Mouse (Mus musculus) testis, adult 2 months (tissue): ENCODE measurements at regions not wholly inside any gene's neighbourhood (a gene's known extent, or its start where the extent isn't known, plus 50 kb on each side); places are given as distances from the start of the nearest gene placed in this dataset.

ENCODE experiments used
- CTCF ChIP-seq: fragments of 200-500 bp; IDR thresholded peaks from 2 replicates; pipeline ENCODE4 v1.5.1; 2012; ENCODE audit warnings: low read depth, mild to moderate bottlenecking, inconsistent platforms, low read length, moderate library complexity; ENCODE audit not compliant: control insufficient read depth, insufficient read depth, insufficient replicate concordance
- POLR2A ChIP-seq: fragments of 200-500 bp; IDR thresholded peaks from 2 replicates; pipeline ENCODE4 v1.6.1; 2012; ENCODE audit warnings: low read depth, mild to moderate bottlenecking, inconsistent platforms, low read length, moderate library complexity; ENCODE audit not compliant: control insufficient read depth

DNA sequence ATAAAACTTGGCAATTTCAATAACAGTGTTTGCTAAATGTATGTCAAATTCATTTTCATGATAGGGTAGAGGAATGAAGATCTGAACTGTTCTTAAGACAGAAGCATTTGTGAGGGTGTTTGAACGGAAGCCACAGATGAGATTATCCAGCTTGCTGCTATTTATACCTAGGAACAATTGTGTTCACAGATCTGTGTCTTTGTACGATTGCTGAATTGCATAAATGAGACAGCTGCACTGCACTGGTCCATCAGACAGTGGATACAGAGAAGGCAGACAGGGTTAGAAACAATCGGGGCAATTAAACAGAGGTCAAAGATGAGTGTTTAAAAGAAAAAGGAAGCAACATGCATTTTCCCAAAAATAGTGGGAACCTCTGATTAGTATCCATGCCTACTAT is 786.6 kb upstream of the Chrm3 start:
- TF ChIP-seq POLR2A, result no peak
- TF ChIP-seq CTCF, result no peak
